In the genomic region with DNA sequence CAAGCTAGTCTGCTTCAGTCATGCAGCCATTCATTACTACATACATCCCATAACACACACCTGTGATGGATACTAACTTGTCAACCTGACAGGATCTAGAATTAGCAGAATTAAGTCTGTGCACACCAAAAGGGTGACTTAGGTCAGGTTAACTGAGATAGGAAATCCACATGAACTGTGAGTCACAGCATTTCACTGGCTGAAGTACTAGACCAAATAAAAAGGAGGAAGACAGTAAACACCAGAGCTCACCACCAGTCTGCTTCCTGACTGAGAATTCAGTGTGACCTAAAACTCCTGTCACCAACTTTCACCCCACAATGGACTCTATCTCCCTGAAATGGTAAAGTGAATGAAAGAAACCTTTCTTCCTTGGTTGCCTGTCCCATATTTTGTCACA, we compare ENCODE assay signal across 20 mouse cellular contexts. TPM values are rescaled to one million over a fixed set of nuclear protein-coding genes. Genes with fewer than 3 reads are reported as not detected.
DNase-seq lines count a peak whose midpoint lies in the region; ATAC-seq and TF ChIP-seq lines count a peak whose summit lies in the region.
"Had no signal": no experiment of that assay in that cellular context is flagged by ENCODE, and none has a peak within 500 bp of the region (broad histone marks: within the 10 kb centered on the region; RNA-seq: fewer than 3 reads in every experiment).

No protein-coding gene starts in this region.

- ATAC-seq in lung, postnatal 0 days: peak; percentile 43; the same call in 1 of the 2 replicates
- peak; percentile 40 for ATAC-seq in common myeloid progenitor, adult 5-6 weeks (replicated peaks; ENCODE audit: low read depth, poor library complexity, severe bottlenecking)
- no peak for ATAC-seq in liver, postnatal 0 days
- ATAC-seq in stomach, embryonic 14.5 days (ENCODE audit: insufficient number of reproducible peaks, insufficient read depth, low FRiP score, low read depth): 0 out of 2 replicates have a peak, but pooled peaks have one; percentile 23
- ATAC-seq: hindbrain, embryonic 16.5 days; midbrain, embryonic 16.5 days had no signal

- peak; percentile 39 for DNase-seq in lung, postnatal 0 days (ENCODE audit: low spot score)
- no peak for DNase-seq in lung, postnatal 25 days (ENCODE audit: low spot score)
- DNase-seq in liver, postnatal 0 days: no peak
- DNase-seq in ovary, postnatal 14 days (ENCODE audit: low spot score): no peak
- no peak for DNase-seq in thymus, adult 2 months
- DNase-seq in adrenal gland, adult 8-10 months: no peak
- DNase-seq: adrenal gland, postnatal 10 days; cerebellum, postnatal 25 days; heart, adult 11 months; left cerebral cortex, postnatal 4 days had no signal

- no peak for TF ChIP-seq EP300 in lung, postnatal 0 days (IDR thresholded peaks at IDR 0.05)
- no peak for TF ChIP-seq EP300 in liver, postnatal 0 days (IDR thresholded peaks at IDR 0.05; ENCODE audit: low read depth)

- H3K27me3 ChIP-seq in lung, postnatal 0 days (replicated peaks; ENCODE audit: insufficient read depth, low read length): no peaks in the 10 kb centered on the region
- no peaks in the 10 kb centered on the region for H3K27me3 ChIP-seq in liver, postnatal 0 days (ENCODE audit: insufficient read depth, low read length)
- no peaks in the 10 kb centered on the region for H3K27me3 ChIP-seq in stomach, embryonic 14.5 days (ENCODE audit: control insufficient read depth, insufficient read depth, low read length)
- no peaks in the 10 kb centered on the region for H3K27me3 ChIP-seq in thymus, adult 2 months (ENCODE audit: control insufficient read depth, insufficient read depth, low read length)
- H3K27me3 ChIP-seq: embryonic facial prominence, embryonic 13.5 days; forebrain, embryonic 12.5 days; kidney, embryonic 15.5 days; lung, embryonic 15.5 days had no signal

- H3K4me3 ChIP-seq in lung, postnatal 0 days (ENCODE audit: low read depth, low read length): no peak overlapping the region
- H3K4me3 ChIP-seq in liver, postnatal 0 days (ENCODE audit: low read depth, low read length): no peak overlapping the region
- H3K4me3 ChIP-seq in stomach, embryonic 14.5 days (ENCODE audit: low read depth, low read length): no peak overlapping the region
- H3K4me3 ChIP-seq in thymus, adult 2 months (ENCODE audit: control insufficient read depth, insufficient read depth, low read length): no peak overlapping the region
- H3K4me3 ChIP-seq: embryonic facial prominence, embryonic 13.5 days; forebrain, embryonic 12.5 days; kidney, embryonic 15.5 days; lung, embryonic 15.5 days had no signal

- H3K9ac ChIP-seq in lung, postnatal 0 days (replicated peaks; ENCODE audit: low read depth): no peak overlapping the region
- no peak overlapping the region for H3K9ac ChIP-seq in liver, postnatal 0 days (replicated peaks)
- H3K9ac ChIP-seq in stomach, embryonic 14.5 days (replicated peaks; ENCODE audit: low read depth, low read length): no peak overlapping the region
- H3K9ac ChIP-seq: embryonic facial prominence, embryonic 13.5 days; forebrain, embryonic 12.5 days; kidney, embryonic 15.5 days; lung, embryonic 15.5 days had no signal

- TF ChIP-seq POLR2A in thymus, adult 2 months (IDR thresholded peaks at IDR 0.05; ENCODE audit: control insufficient read depth, extremely low read depth, insufficient read depth, low read length, poor library complexity): no peak

- TF ChIP-seq CTCF in lung, postnatal 0 days (IDR thresholded peaks at IDR 0.05): peak; percentile 15; the same call in 1 of the 2 replicates
- no peak for TF ChIP-seq CTCF in liver, postnatal 0 days (IDR thresholded peaks at IDR 0.05; ENCODE audit: low read depth)
- TF ChIP-seq CTCF in thymus, adult 2 months (IDR thresholded peaks at IDR 0.05; ENCODE audit: borderline replicate concordance, control insufficient read depth, extremely low read depth, insufficient read depth, low read length, poor library complexity): no peak

- H3K4me2 ChIP-seq in lung, postnatal 0 days (replicated peaks; ENCODE audit: low read depth, low read length): no peak overlapping the region
- H3K4me2 ChIP-seq in liver, postnatal 0 days (ENCODE audit: low read depth, low read length): peak overlapping the region; percentile 29; the same call in 1 of the 2 replicates
- no peak overlapping the region for H3K4me2 ChIP-seq in stomach, embryonic 14.5 days (replicated peaks; ENCODE audit: low read depth, low read length)
- H3K4me2 ChIP-seq: embryonic facial prominence, embryonic 13.5 days; forebrain, embryonic 12.5 days; kidney, embryonic 15.5 days; lung, embryonic 15.5 days had no signal

- H3K36me3 ChIP-seq in lung, postnatal 0 days (ENCODE audit: insufficient read depth, low read length): no peaks in the 10 kb centered on the region
- H3K36me3 ChIP-seq in liver, postnatal 0 days (replicated peaks; ENCODE audit: insufficient read depth, low read length): no peaks in the 10 kb centered on the region; the same call in 1 of the 2 replicates
- no peaks in the 10 kb centered on the region for H3K36me3 ChIP-seq in stomach, embryonic 14.5 days (ENCODE audit: control insufficient read depth, insufficient read depth, low read length)
- no peaks in the 10 kb centered on the region for H3K36me3 ChIP-seq in thymus, adult 2 months (ENCODE audit: control insufficient read depth, insufficient read depth, low read length)
- H3K36me3 ChIP-seq: embryonic facial prominence, embryonic 13.5 days; forebrain, embryonic 12.5 days; kidney, embryonic 15.5 days had no signal

- H3K4me1 ChIP-seq in lung, postnatal 0 days (ENCODE audit: insufficient read depth, low read depth, low read length): peaks cover 35% of the 10 kb centered on the region
- peaks cover 66% of the 10 kb centered on the region for H3K4me1 ChIP-seq in liver, postnatal 0 days (ENCODE audit: insufficient read depth)
- H3K4me1 ChIP-seq in stomach, embryonic 14.5 days (ENCODE audit: control insufficient read depth, insufficient read depth, low read length): peaks cover 10% of the 10 kb centered on the region; the same call in 1 of the 2 replicates
- H3K4me1 ChIP-seq in thymus, adult 2 months (replicated peaks; ENCODE audit: control insufficient read depth, insufficient read depth, low read length): peaks cover 6% of the 10 kb centered on the region

- no peaks in the 10 kb centered on the region for H3K9me3 ChIP-seq in lung, postnatal 0 days (ENCODE audit: low read length)
- H3K9me3 ChIP-seq in liver, postnatal 0 days (ENCODE audit: low read length): no peaks in the 10 kb centered on the region
- no peaks in the 10 kb centered on the region for H3K9me3 ChIP-seq in stomach, embryonic 14.5 days (ENCODE audit: control insufficient read depth, low read depth, low read length)
- H3K9me3 ChIP-seq: embryonic facial prominence, embryonic 13.5 days; forebrain, embryonic 12.5 days; kidney, embryonic 15.5 days; lung, embryonic 15.5 days had no signal

- no peak overlapping the region for H3K27ac ChIP-seq in lung, postnatal 0 days (ENCODE audit: low read length)
- 0 out of 2 replicates have a peak overlapping the region, but pooled peaks have one; percentile 3 for H3K27ac ChIP-seq in liver, postnatal 0 days (ENCODE audit: low read depth)
- H3K27ac ChIP-seq in stomach, embryonic 14.5 days (ENCODE audit: low read length): no peak overlapping the region
- no peak overlapping the region for H3K27ac ChIP-seq in thymus, adult 2 months (ENCODE audit: control insufficient read depth, insufficient read depth, low read length)
- H3K27ac ChIP-seq: embryonic facial prominence, embryonic 13.5 days; forebrain, embryonic 12.5 days; kidney, embryonic 15.5 days; lung, embryonic 15.5 days had no signal

RNA-seq across cellular contexts. Expression of gene Vapa, which starts 9.0 kb away (rescaled TPM):
- 221 and 231 TPM in 2 replicates for polyA plus RNA-seq in lung, postnatal 0 days (2015; fragmentation: Nextera tagmentation; extraction: Ambion mirVana)
- total RNA-seq in common myeloid progenitor, adult 5-6 weeks (2017): 57.9 and 68.4 TPM in 2 replicates
- 84.0 and 93.8 TPM in 2 replicates for polyA plus RNA-seq in liver, postnatal 0 days (2015; fragmentation: Nextera tagmentation; extraction: Ambion mirVana)
- polyA plus RNA-seq in stomach, embryonic 14.5 days (2014; fragmentation: Nextera tagmentation; extraction: Ambion mirVana): 182 and 194 TPM in 2 replicates
- 32.9 and 58.0 TPM in 2 replicates for polyA plus RNA-seq in thymus, adult 2 months (2012; rRNA removed)
- total RNA-seq in adrenal gland, adult 8-10 months (2022): 100 to 1,000 TPM; 108 to 165 (median 135) TPM

RNA-seq across cellular contexts. Expression of gene Txndc2, which starts 37.7 kb away (rescaled TPM):
- 0.10 and 0.12 TPM in 2 replicates for polyA plus RNA-seq in lung, postnatal 0 days (2015; fragmentation: Nextera tagmentation; extraction: Ambion mirVana)
- not detected in 2 replicates for total RNA-seq in common myeloid progenitor, adult 5-6 weeks (2017)
- polyA plus RNA-seq in liver, postnatal 0 days (2015; fragmentation: Nextera tagmentation; extraction: Ambion mirVana): not detected in 2 replicates
- polyA plus RNA-seq in stomach, embryonic 14.5 days (2014; fragmentation: Nextera tagmentation; extraction: Ambion mirVana): 0.14 TPM in 1 of 2 replicates, not detected in the other
- not detected in 2 replicates for polyA plus RNA-seq in thymus, adult 2 months (2012; rRNA removed)
- 10 to 100 TPM in 2 of 4 experiments, 1 to 10 TPM in 2; 9.2 to 45.4 (median 18.7) TPM for total RNA-seq in adrenal gland, adult 8-10 months (2022)
- total RNA-seq: layer of hippocampus, postnatal 25 days had no signal
- polyA plus RNA-seq: embryonic facial prominence, embryonic 13.5 days; heart, embryonic 16.5 days; hindbrain, embryonic 16.5 days; kidney, embryonic 15.5 days; lung, embryonic 15.5 days; midbrain, embryonic 16.5 days had no signal
